Mouse (Mus musculus): ENCODE measurements around the gene Gnb3.

- TF ChIP-seq CTCF (IDR thresholded peaks at IDR 0.05; ENCODE audit: insufficient read depth, low read depth, low read length), result peak; percentile 30; the same call in 1 of the 2 replicates
- 0 out of 2 replicates have a peak, but pooled peaks have one; percentile 24 for TF ChIP-seq POLR2A (IDR thresholded peaks at IDR 0.05; ENCODE audit: insufficient read depth, low read depth, low read length)
Observed at GRCm38 (mm10) chr6:124809052-124809774, 30.9 kb downstream of the Gnb3 start.

Data from olfactory bulb, adult 2 months (tissue).